Mouse (Mus musculus) retina, adult 2 months (tissue): ENCODE data around the gene Camta2.
A peak's percentile ranks its signal among the peaks of the same experiment; 100 is the strongest.

ENCODE experiments used
- DNase-seq: peaks from one replicate; pipeline ENCODE4 v3.0.0-alpha.2; 2012; ENCODE audit warnings: low read depth, low spot score

Gene Camta2

GRCm38 (mm10) chr11:70648512-70648911 is 39.4 kb downstream of the Camta2 start:
- no peak for DNase-seq

GRCm38 (mm10) chr11:70647716-70648420 is 40.0 kb downstream of the Camta2 start:
- DNase-seq, result no peak

GRCm38 (mm10) chr11:70646691-70647650 is 40.9 kb downstream of the Camta2 start, which contains the start of the genes Rnf167 and Slc25a11:
Gene Rnf167 (plus strand): TSS chr11:70647235.
Gene Slc25a11 (minus strand): TSS chr11:70647479.
- DNase-seq, result peak; percentile 99

- DNase-seq, result no peak
Observed at GRCm38 (mm10) chr11:70646259-70646555, 41.7 kb downstream of the Camta2 start.

GRCm38 (mm10) chr11:70645461-70646258 is 42.2 kb downstream of the Camta2 start:
- no peak for DNase-seq

GRCm38 (mm10) chr11:70644564-70645103 is 43.3 kb downstream of the Camta2 start:
- no peak for DNase-seq

- DNase-seq, result no peak
Observed at GRCm38 (mm10) chr11:70643051-70643450, 44.9 kb downstream of the Camta2 start.

GRCm38 (mm10) chr11:70641241-70641640 is 46.7 kb downstream of the Camta2 start:
- no peak for DNase-seq

GRCm38 (mm10) chr11:70639976-70640375 is 47.9 kb downstream of the Camta2 start:
- no peak for DNase-seq

- DNase-seq, result no peak
Observed at GRCm38 (mm10) chr11:70638714-70639278, 49.1 kb downstream of the Camta2 start, which contains the start of gene Gp1ba. Gene Gp1ba (plus strand): TSS chr11:70639122.

GRCm38 (mm10) chr11:70638293-70638692 is 49.6 kb downstream of the Camta2 start:
- DNase-seq, result no peak

GRCm38 (mm10) chr11:70637764-70638163 is 50.1 kb downstream of the Camta2 start:
- no peak for DNase-seq

GRCm38 (mm10) chr11:70635601-70636000 is 52.3 kb downstream of the Camta2 start:
- DNase-seq, result no peak

GRCm38 (mm10) chr11:70630129-70630528 is 57.8 kb downstream of the Camta2 start:
- DNase-seq, result no peak

GRCm38 (mm10) chr11:70629557-70629956 is 58.3 kb downstream of the Camta2 start:
- DNase-seq, result no peak

- no peak for DNase-seq
Observed at GRCm38 (mm10) chr11:70628431-70628830, 59.5 kb downstream of the Camta2 start.

GRCm38 (mm10) chr11:70626877-70627276 is 61.0 kb downstream of the Camta2 start:
- no peak for DNase-seq

GRCm38 (mm10) chr11:70625473-70625872 is 62.4 kb downstream of the Camta2 start:
- DNase-seq, result no peak

GRCm38 (mm10) chr11:70623053-70623742 is 64.7 kb downstream of the Camta2 start:
- no peak for DNase-seq
